Mouse (Mus musculus): Measurements from ENCODE around the gene Tstd3. TPM values are rescaled to one million over a fixed set of nuclear protein-coding genes. Genes with fewer than 3 reads are reported as not detected.
A peak's percentile ranks its signal among the peaks of the same experiment; 100 is the strongest.

Gene Tstd3
- total RNA-seq (2012; rRNA removed) (11.7 and 13.7 TPM in 2 replicates), polyA plus RNA-seq (2012; ENCODE audit: insufficient read depth in 1 of 2, insufficient read length in 2 of 2, low read depth in 1 of 2, low replicate concordance in 2 of 2, missing spikeins in 1 of 2) (10 to 100 TPM in 1 of 2 experiments, not detected in 1; 18.5 TPM)

DNA sequence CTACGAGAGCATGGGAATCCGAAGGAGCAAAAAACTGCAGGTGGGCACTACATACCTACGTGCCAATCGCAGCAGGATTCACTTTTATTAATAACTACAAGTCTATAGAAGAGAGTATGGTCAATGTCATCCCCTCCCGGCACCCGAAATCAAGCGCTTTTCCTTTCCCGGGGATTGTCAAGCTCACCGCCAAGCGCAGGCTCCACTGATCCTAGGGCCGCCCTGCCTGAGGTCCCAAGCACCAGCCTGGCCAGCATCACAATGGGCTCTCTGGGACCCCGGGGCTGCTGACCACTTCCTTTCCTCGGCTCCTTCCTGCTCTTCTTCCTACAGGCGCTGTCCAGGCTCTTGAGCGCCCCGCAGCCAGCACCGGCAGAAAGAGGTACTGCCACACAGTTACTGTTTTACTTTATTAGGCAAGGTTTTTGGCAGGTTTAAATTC, at the start of gene Tstd3, which contains the start of gene Usp45:
Tstd3 (minus strand) TSS at position 350 of the 442 bp plus-strand sequence.
Usp45 (plus strand) TSS at position 294 of the 442 bp plus-strand sequence.
- Histone ChIP-seq H3K9ac (ENCODE audit: control insufficient read depth, low read depth, low read length, poor library complexity, severe bottlenecking) (peak within 1 kb of the TSS; percentile 83), H3K4me3 (ENCODE audit: control insufficient read depth in 1 of 2, insufficient read depth in 1 of 2, low read depth in 2 of 2, low read length in 2 of 2) (peak within 1 kb of the TSS; percentile 96 to 100), H3K9me3 (replicated peaks; ENCODE audit: insufficient read depth, low read length) (no peaks in the 10 kb centered on the region), H3K79me2 (ENCODE audit: control insufficient read depth, insufficient read depth, low read length, poor library complexity) (no peaks in the 10 kb centered on the region), H3K27me3 (ENCODE audit: control insufficient read depth in 1 of 2, insufficient read depth in 2 of 2, low read length in 2 of 2) (no peaks in the 10 kb centered on the region), H3K36me3 (ENCODE audit: control insufficient read depth in 1 of 2, insufficient read depth in 2 of 2, low read length in 2 of 2) (peaks cover 0 to 3% of the 10 kb centered on the region in 2 experiments; a peak in 1 of 4 replicates), H3K27ac (ENCODE audit: control insufficient read depth, low read depth, low read length) (peak within 1 kb of the TSS; percentile 40), H3K4me1 (ENCODE audit: control insufficient read depth in 1 of 2, insufficient read depth in 2 of 2, low read length in 2 of 2) (peaks cover 0 to 3% of the 10 kb centered on the region in 2 experiments; a peak in 2 of 4 replicates)
- DNase-seq (ENCODE audit: low read depth, low spot score) = peak; percentile 89
- TF ChIP-seq ELF1 (IDR thresholded peaks at IDR 0.05; ENCODE audit: low read depth, low read length) (peak; percentile 72), BHLHE40 (IDR thresholded peaks at IDR 0.05; ENCODE audit: borderline replicate concordance, low read depth, low read length) (no peak), SIN3A (IDR thresholded peaks at IDR 0.05; ENCODE audit: low read length) (peak; percentile 59), ZC3H11A (IDR thresholded peaks at IDR 0.05; ENCODE audit: low read depth, low read length) (no peak), HCFC1 (IDR thresholded peaks at IDR 0.05; ENCODE audit: low read depth, low read length) (peak; percentile 59; the same call in 1 of the 2 replicates), RAD21 (IDR thresholded peaks at IDR 0.05; ENCODE audit: low read depth, low read length) (no peak; the same call in none of the 2 replicates), POLR2A (IDR thresholded peaks at IDR 0.05; ENCODE audit: control insufficient read depth in 1 of 2, insufficient read depth in 1 of 2, low read depth in 1 of 2, low read length in 2 of 2, poor library complexity in 1 of 2) (peak in 1 of 2 experiments; percentile 61; a peak in 1 of 4 replicates), CTCF (IDR thresholded peaks at IDR 0.05 in 2 of 3, conservative IDR thresholded peaks at IDR 0.05 in 1 of 3; ENCODE audit: control insufficient read depth in 1 of 3, insufficient read depth in 1 of 3, low read depth in 2 of 3, low read length in 3 of 3, poor library complexity in 1 of 3, severe bottlenecking in 1 of 3) (peak; percentile 72 to 75 (median 73)), TBP (IDR thresholded peaks at IDR 0.05; ENCODE audit: low read depth, low read length) (0 out of 2 replicates have a peak, but pooled peaks have one; percentile 38), TCF12 (IDR thresholded peaks at IDR 0.05; ENCODE audit: low read depth, low read length) (0 out of 2 replicates have a peak, but pooled peaks have one; percentile 19)

DNA sequence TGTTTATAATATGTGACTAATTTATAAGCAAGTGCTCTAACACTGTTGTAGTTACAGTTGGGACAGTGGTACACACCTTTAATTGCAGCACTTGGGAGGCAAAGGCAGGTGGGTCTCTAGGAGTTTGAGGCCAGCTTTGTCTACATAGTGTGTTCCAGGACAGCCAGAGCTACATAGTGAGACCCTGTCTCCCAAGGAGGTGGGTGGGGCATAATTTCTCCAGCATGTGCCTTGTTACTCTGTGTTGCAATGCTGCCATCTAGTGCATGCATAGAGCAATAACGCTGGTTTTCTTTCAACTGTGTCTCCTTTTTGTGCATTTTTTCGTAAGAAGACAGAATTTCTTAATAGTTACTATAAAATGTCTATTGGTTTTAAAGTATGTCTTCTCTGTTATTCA, 47.0 kb upstream of the Tstd3 start:
- peak; percentile 81 for DNase-seq (ENCODE audit: low read depth, low spot score)
- H3K79me2 ChIP-seq (ENCODE audit: control insufficient read depth, insufficient read depth, low read length, poor library complexity) = no peaks in the 10 kb centered on the region
- TF ChIP-seq MYC (IDR thresholded peaks at IDR 0.05; ENCODE audit: low read depth, low read length) (peak; percentile 82), KAT2A (conservative IDR thresholded peaks at IDR 0.05; ENCODE audit: low read depth, low read length) (no peak), MAZ (IDR thresholded peaks at IDR 0.05; ENCODE audit: low read depth, low read length) (no peak), E2F4 (IDR thresholded peaks at IDR 0.05; ENCODE audit: borderline replicate concordance, low read depth, low read length) (no peak), RAD21 (IDR thresholded peaks at IDR 0.05; ENCODE audit: low read depth, low read length) (peak; percentile 91), UBTF (IDR thresholded peaks at IDR 0.05; ENCODE audit: borderline replicate concordance, insufficient read depth, low read depth, low read length) (no peak), MXI1 (IDR thresholded peaks at IDR 0.05; ENCODE audit: low read depth, low read length) (peak; percentile 32; the same call in 1 of the 2 replicates), GATA1 (IDR thresholded peaks at IDR 0.05; ENCODE audit: low read depth, low read length) (no peak), MYB (IDR thresholded peaks at IDR 0.05; ENCODE audit: low read depth, low read length) (no peak), ZMIZ1 (IDR thresholded peaks at IDR 0.05; ENCODE audit: low read depth, low read length) (no peak), MAX (IDR thresholded peaks at IDR 0.05; ENCODE audit: low read length) (no peak), SMC3 (IDR thresholded peaks at IDR 0.05; ENCODE audit: low read depth, low read length) (peak; percentile 80), EP300 (IDR thresholded peaks at IDR 0.05; ENCODE audit: low read depth in 1 of 2, low read length in 2 of 2) (no peak), CTCF (IDR thresholded peaks at IDR 0.05 in 2 of 3, conservative IDR thresholded peaks at IDR 0.05 in 1 of 3; ENCODE audit: control insufficient read depth in 1 of 3, insufficient read depth in 1 of 3, low read depth in 2 of 3, low read length in 3 of 3, poor library complexity in 1 of 3, severe bottlenecking in 1 of 3) (peak; percentile 67 to 93 (median 89)), POLR2A (IDR thresholded peaks at IDR 0.05; ENCODE audit: control insufficient read depth in 1 of 2, insufficient read depth in 1 of 2, low read depth in 1 of 2, low read length in 2 of 2, poor library complexity in 1 of 2) (no peak), ZC3H11A (IDR thresholded peaks at IDR 0.05; ENCODE audit: low read depth, low read length) (peak; percentile 61), TBP (IDR thresholded peaks at IDR 0.05; ENCODE audit: low read depth, low read length) (no peak), MEF2A (IDR thresholded peaks at IDR 0.05; ENCODE audit: extremely low read depth, insufficient replicate concordance, low read depth, low read length, poor library complexity, severe bottlenecking) (no peak)
- no peaks in the 10 kb centered on the region for H3K27me3 ChIP-seq (ENCODE audit: control insufficient read depth in 1 of 2, insufficient read depth in 2 of 2, low read length in 2 of 2)
- no peaks in the 10 kb centered on the region for H3K9me3 ChIP-seq (replicated peaks; ENCODE audit: insufficient read depth, low read length)
- no peak overlapping the region for H3K27ac ChIP-seq (ENCODE audit: control insufficient read depth, low read depth, low read length)
- H3K4me1 ChIP-seq (ENCODE audit: control insufficient read depth in 1 of 2, insufficient read depth in 2 of 2, low read length in 2 of 2) = no peaks in the 10 kb centered on the region
- H3K4me3 ChIP-seq (ENCODE audit: control insufficient read depth in 1 of 2, insufficient read depth in 1 of 2, low read depth in 2 of 2, low read length in 2 of 2) = no peak overlapping the region
- H3K36me3 ChIP-seq (ENCODE audit: control insufficient read depth in 1 of 2, insufficient read depth in 2 of 2, low read length in 2 of 2) = peaks cover 0 to 8% of the 10 kb centered on the region in 2 experiments; a peak in 2 of 4 replicates
- no peak overlapping the region for H3K9ac ChIP-seq (ENCODE audit: control insufficient read depth, low read depth, low read length, poor library complexity, severe bottlenecking)

All from MEL (cell line).